Mouse (Mus musculus): ENCODE results near the gene Etfbkmt. TPM values are rescaled to one million over a fixed set of nuclear protein-coding genes. Genes with fewer than 3 reads are reported as not detected.

Etfbkmt gene
- total and polyA plus RNA-seq, 2 experiments from 2014 or later: 4.9 to 6.6 TPM

DNA sequence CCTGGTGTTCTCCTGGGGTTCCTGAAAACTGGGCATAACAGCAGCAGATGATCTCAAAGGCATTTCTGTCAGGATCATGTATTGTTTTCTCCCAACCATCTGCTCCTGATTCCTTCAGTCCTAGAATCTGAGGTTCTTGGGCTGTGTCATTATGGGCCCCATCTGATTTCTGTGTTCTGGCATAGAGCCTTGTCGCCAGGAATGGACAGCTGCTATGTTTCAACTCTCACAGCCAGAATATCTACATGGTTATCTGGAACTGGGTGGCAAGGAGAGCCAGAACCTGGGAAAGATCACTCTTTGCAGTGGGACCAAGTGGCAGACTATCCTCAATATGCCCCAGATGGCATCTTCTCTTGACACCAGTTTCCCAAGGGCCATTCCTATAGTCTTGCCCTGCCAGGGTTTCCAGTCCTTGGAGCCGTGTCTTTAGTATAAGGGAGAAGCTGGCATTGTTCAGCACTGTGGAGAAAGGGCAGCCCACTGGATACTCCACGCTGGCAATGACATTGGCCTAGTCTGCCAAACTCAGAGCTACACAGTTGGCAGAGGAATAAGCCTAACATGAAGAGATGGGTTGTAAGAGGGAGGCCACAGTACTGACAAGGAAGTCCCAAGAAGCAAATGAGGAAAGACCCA is 35.4 kb downstream of the Etfbkmt start:
- H3K4me3 ChIP-seq (ENCODE audit: low read length): no peak overlapping the region
- H3K9me3 ChIP-seq (ENCODE audit: low read length): peaks cover 7% of the 10 kb centered on the region; the same call in 1 of the 2 replicates
- no peak overlapping the region for H3K27ac ChIP-seq
- TF ChIP-seq CTCF (IDR thresholded peaks at IDR 0.05; ENCODE audit: low read depth): no peak
- H3K4me2 ChIP-seq (ENCODE audit: low read depth, low read length): no peak overlapping the region
- H3K9ac ChIP-seq (replicated peaks; ENCODE audit: low read length): no peak overlapping the region
- 79% methylated on average over 3 of the region's 3 CpGs for WGBS
- peak; percentile 61; the same call in 1 of the 2 replicates for ATAC-seq
- H3K27me3 ChIP-seq (ENCODE audit: insufficient read depth, low read length): no peaks in the 10 kb centered on the region
- peak; percentile 32 for DNase-seq (ENCODE audit: low spot score)
- H3K36me3 ChIP-seq (ENCODE audit: insufficient read depth, low read length): peaks cover 14% of the 10 kb centered on the region
- no peaks in the 10 kb centered on the region for H3K4me1 ChIP-seq (ENCODE audit: insufficient read depth, low read length)

DNA sequence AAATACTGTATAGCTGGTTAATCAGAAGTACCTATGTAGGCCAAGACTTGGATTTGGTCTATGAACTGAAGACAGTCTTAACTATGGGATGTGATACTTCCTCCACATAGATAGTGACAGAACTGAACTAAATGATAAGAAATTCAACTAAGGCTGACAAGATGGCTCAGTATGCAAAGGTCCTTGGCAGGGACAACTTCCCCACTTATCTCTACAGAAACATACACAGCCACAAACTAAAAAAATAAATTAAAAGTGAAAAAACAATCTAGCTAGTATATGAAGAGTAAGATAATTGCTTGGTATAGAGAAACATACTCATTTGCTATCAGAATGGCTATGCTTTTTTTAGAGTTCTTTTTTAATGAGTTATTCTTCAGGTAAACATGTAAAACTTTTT is 39.4 kb downstream of the Etfbkmt start:
- no peak overlapping the region for H3K4me3 ChIP-seq (ENCODE audit: low read length)
- H3K4me2 ChIP-seq (ENCODE audit: low read depth, low read length): no peak overlapping the region
- H3K36me3 ChIP-seq (ENCODE audit: insufficient read depth, low read length): peaks cover 21% of the 10 kb centered on the region
- H3K9me3 ChIP-seq (ENCODE audit: low read length): peaks cover 7% of the 10 kb centered on the region; the same call in 1 of the 2 replicates
- no peak for DNase-seq (ENCODE audit: low spot score)
- H3K9ac ChIP-seq (replicated peaks; ENCODE audit: low read length): no peak overlapping the region
- H3K27ac ChIP-seq: no peak overlapping the region
- TF ChIP-seq CTCF (IDR thresholded peaks at IDR 0.05; ENCODE audit: low read depth): no peak
- ATAC-seq: no peak
- H3K4me1 ChIP-seq (ENCODE audit: insufficient read depth, low read length): no peaks in the 10 kb centered on the region
- no peaks in the 10 kb centered on the region for H3K27me3 ChIP-seq (ENCODE audit: insufficient read depth, low read length)

DNA sequence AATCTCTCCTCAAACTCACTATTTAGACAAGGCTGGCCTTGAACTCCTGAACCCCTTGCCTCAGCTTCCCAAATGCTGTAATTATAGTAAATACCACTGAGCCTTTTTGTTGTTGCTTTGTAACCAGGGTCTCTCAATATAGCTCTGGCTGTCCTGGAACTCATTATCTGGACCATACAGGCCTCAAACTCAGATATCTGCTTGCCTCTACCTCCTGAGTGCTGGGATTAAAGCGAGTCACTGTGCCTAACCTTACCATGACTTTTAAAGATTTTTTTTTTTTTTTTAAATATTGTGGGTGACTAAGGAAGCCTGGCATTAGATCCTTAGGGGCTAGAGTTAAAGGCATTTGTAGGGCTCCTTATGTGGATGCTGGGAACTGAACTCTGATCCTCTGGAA is 44.4 kb downstream of the Etfbkmt start:
- Histone ChIP-seq H3K9me3 (ENCODE audit: low read length) (no peaks in the 10 kb centered on the region), H3K4me2 (ENCODE audit: low read depth, low read length) (no peak overlapping the region), H3K27ac (no peak overlapping the region), H3K4me1 (ENCODE audit: insufficient read depth, low read length) (peaks cover 9% of the 10 kb centered on the region), H3K36me3 (ENCODE audit: insufficient read depth, low read length) (peaks cover 13% of the 10 kb centered on the region), H3K27me3 (ENCODE audit: insufficient read depth, low read length) (no peaks in the 10 kb centered on the region), H3K4me3 (ENCODE audit: low read length) (no peak overlapping the region), H3K9ac (replicated peaks; ENCODE audit: low read length) (no peak overlapping the region)
- DNase-seq (ENCODE audit: low spot score): no peak
- 94% methylated on average over 1 of the region's 1 CpGs for WGBS
- no peak for TF ChIP-seq CTCF (IDR thresholded peaks at IDR 0.05; ENCODE audit: low read depth)
- no peak for ATAC-seq

DNA sequence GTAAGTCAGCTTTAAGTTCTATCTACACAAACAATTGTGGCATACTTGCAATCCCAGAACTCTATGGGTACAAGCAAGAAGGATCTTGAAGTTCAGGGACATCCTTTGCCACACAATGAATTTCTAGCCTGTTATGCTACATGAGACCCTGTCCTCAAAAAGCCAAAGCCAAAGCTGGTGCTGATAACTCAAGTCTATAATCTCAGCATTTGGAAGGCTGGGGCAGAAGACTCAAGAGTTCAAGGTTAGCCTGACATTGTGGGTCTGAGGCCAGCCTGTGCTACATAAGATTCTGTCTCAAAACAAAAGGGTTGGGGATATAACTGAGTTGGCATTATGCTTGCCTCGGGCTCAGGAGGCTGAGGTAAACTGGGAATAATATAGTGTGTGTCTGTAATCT is 47.7 kb downstream of the Etfbkmt start:
- Histone ChIP-seq H3K9ac (replicated peaks; ENCODE audit: low read length) (peak overlapping the region; percentile 92; the same call in 1 of the 2 replicates), H3K27ac (no peak overlapping the region), H3K9me3 (ENCODE audit: low read length) (no peaks in the 10 kb centered on the region), H3K4me2 (ENCODE audit: low read depth, low read length) (peak overlapping the region; percentile 76), H3K36me3 (ENCODE audit: insufficient read depth, low read length) (no peaks in the 10 kb centered on the region; the same call in 1 of the 2 replicates), H3K27me3 (ENCODE audit: insufficient read depth, low read length) (no peaks in the 10 kb centered on the region), H3K4me1 (ENCODE audit: insufficient read depth, low read length) (peaks cover 9% of the 10 kb centered on the region), H3K4me3 (ENCODE audit: low read length) (peak overlapping the region; percentile 80)
- no peak for TF ChIP-seq CTCF (IDR thresholded peaks at IDR 0.05; ENCODE audit: low read depth)
- 71% methylated on average over 1 of the region's 1 CpGs for WGBS
- no peak for ATAC-seq
- DNase-seq (ENCODE audit: low spot score): no peak

DNA sequence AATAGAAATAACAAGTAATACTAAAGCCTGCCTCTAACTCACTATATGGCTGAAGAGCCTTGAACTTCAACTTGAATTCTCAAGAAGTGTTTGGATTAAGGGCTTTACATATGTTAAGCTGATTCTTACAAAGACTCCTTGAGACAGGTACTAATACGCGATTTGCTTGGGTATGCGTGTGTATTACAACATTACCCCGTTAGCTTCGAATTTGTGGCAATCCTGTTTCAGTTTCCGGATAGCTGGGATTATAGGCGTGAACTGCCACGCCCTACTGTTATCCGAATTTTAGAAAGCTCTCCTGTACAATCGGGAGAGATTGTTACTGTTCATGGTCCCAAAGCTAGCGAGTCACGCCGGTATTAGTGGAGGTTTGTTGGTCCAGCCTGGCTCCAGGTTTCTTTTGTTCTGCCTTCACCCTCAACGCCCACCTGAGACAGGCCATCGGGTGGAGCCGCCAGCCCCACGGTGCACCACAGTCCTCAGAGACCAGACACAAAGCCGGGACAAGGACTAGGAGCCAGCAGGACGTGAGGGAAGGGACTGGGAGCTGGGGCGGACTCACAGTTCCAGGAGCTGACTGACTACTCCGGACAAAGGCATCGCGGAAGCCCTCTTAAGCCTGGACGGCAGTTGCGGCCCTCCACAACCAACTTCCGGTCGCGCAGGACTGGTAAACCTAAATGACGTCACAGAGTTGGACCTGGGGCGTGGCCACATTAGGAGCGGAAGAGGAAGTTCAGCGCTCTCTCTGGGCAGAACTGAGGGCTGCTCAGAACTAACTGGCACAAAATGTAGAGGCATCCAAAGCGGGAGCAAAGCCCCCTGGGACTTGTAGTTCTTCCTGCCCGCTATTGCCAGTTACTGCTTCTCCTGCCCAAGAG is 48.6 kb downstream of the Etfbkmt start, which contains the start of gene Amn1:
Gene Amn1, minus strand, starts transcription at position 672 of the 884 bp plus-strand sequence.
- Histone ChIP-seq H3K9me3 (ENCODE audit: low read length) (no peaks in the 10 kb centered on the region), H3K4me2 (ENCODE audit: low read depth, low read length) (peak within 1 kb of the TSS; percentile 76), H3K36me3 (ENCODE audit: insufficient read depth, low read length) (no peaks in the 10 kb centered on the region), H3K4me1 (ENCODE audit: insufficient read depth, low read length) (peaks cover 9% of the 10 kb centered on the region), H3K9ac (replicated peaks; ENCODE audit: low read length) (peak within 1 kb of the TSS; percentile 92), H3K27me3 (ENCODE audit: insufficient read depth, low read length) (no peaks in the 10 kb centered on the region), H3K27ac (peak within 1 kb of the TSS; percentile 98), H3K4me3 (ENCODE audit: low read length) (peak within 1 kb of the TSS; percentile 80)
- peak; percentile 35; the same call in 1 of the 2 replicates for TF ChIP-seq CTCF (IDR thresholded peaks at IDR 0.05; ENCODE audit: low read depth)
- under 1% methylated on average over 34 of the region's 34 CpGs for WGBS
- ATAC-seq (peak; percentile 100), DNase-seq (ENCODE audit: low spot score) (peak; percentile 99)

DNA sequence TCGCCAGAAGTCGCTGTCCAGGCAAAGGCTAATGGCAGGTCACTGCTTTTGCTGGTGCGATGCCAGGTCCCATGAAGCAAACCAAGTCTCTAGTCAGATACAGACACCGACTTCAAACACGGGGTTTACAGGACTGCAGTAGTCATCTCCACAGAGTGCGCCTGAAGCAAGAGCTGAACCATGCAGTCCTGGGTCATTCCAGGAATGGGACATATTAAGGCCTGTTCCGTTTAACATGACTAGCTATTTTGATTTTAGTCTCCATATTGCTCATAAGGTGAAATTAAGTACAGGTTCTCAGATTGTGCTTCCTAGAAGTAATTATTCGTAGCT is 49.2 kb downstream of the Etfbkmt start:
- Histone ChIP-seq H3K27me3 (ENCODE audit: insufficient read depth, low read length) (no peaks in the 10 kb centered on the region), H3K4me2 (ENCODE audit: low read depth, low read length) (peak overlapping the region; percentile 76), H3K9me3 (ENCODE audit: low read length) (no peaks in the 10 kb centered on the region), H3K36me3 (ENCODE audit: insufficient read depth, low read length) (no peaks in the 10 kb centered on the region), H3K9ac (replicated peaks; ENCODE audit: low read length) (peak overlapping the region; percentile 92), H3K4me1 (ENCODE audit: insufficient read depth, low read length) (peaks cover 9% of the 10 kb centered on the region), H3K4me3 (ENCODE audit: low read length) (peak overlapping the region; percentile 80), H3K27ac (peak overlapping the region; percentile 98)
- no peak for TF ChIP-seq CTCF (IDR thresholded peaks at IDR 0.05; ENCODE audit: low read depth)
- DNase-seq (ENCODE audit: low spot score) (no peak), ATAC-seq (peak; percentile 81; the same call in 1 of the 2 replicates)
- 34% methylated on average over 8 of the region's 8 CpGs for WGBS

Data from hindbrain, postnatal 0 days (tissue).